Mouse (Mus musculus) embryonic fibroblast, embryonic 13.5 days (primary cell): ENCODE data around the gene Cpm.

Source experiments
- CTCF ChIP-seq: IDR thresholded peaks from 2 replicates; pipeline ENCODE4 v1.5.1; 2011; ENCODE audit warnings: mild to moderate bottlenecking, control low read depth, low read length, moderate library complexity, borderline replicate concordance; ENCODE audit not compliant: insufficient read depth
- POLR2A ChIP-seq: IDR thresholded peaks from 2 replicates; pipeline ENCODE4 v1.6.1; 2011; ENCODE audit warnings: low read depth, mild to moderate bottlenecking, control low read depth, low read length, moderate library complexity

GRCm38 (mm10) chr10:117643302-117643701 is 14.0 kb downstream of the Cpm start:
- TF ChIP-seq CTCF (no peak), POLR2A (no peak)
